Mouse (Mus musculus) layer of hippocampus, postnatal 10 days (tissue): ENCODE measurements at regions not wholly inside any gene's neighbourhood (a gene's known extent, or its start where the extent isn't known, plus 50 kb on each side); places are given as distances from the start of the nearest gene placed in this dataset.

Experiments
- DNase-seq, 2 experiments: peaks; one replicate each; pipeline ENCODE4 v3.0.0; 2021; ENCODE audit warnings: low spot score in 2 of 2

DNA sequence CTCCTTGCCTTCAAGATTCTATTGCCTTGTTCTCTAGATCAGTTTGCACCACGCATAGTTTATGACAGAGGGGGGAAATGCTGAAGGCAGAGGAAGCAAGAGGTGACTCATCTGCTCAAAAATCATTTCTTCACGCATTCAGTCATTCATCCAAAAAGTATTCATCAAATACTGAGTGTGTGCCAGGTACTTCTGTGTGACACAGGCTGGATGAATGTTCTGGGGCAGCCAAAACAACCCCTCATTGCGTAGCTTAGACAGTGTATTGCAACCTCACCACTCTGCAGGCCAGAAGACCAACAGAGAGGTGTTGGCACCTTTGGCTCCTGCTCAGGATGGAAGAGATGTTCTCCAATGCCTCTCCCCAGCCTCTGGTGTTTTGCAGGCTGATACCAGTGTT, 72.9 kb upstream of the Lnx1 start:
- no peak for DNase-seq

DNA sequence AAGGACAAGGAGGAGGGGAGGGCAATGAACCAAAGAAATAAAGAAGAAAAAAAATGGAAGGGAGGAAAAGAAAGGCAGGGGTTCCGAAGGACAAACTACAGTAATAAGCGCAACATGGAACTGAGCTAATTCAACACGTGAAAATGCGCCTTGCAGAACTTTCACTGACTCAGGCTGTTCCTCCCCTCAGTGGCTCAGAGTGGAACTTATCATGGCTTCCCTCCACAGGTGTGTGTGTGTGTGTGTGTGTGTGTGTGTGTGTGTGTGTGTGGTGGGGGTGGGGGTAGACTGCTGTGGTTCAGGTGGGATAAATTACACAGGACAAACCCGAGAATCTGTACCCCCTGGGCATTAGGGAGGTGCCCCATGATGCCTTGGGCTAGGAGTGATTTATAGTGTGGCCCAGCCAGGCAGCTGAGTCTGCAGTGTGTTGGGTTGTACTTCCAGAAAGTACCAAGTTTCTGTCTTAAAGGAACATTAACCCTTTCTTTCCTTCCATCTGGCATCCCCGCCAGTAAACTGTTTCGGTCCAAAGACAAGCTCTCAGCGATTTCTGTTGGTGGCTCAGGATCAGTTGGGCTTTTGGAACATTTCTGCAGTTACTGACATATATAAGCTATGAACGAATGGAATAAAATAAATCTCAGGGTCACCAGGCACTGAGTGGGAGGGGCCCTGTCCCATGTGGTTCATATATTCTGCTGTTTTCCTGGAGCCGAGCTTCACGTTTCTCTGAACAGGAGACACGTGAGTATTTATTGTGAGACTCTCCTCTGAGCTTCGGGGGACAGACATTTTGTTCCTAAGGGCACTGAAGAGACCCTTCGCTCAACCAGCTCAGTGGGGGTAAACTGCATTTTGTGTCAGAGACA, 71.1 kb upstream of the Lnx1 start:
- DNase-seq: no peak

DNA sequence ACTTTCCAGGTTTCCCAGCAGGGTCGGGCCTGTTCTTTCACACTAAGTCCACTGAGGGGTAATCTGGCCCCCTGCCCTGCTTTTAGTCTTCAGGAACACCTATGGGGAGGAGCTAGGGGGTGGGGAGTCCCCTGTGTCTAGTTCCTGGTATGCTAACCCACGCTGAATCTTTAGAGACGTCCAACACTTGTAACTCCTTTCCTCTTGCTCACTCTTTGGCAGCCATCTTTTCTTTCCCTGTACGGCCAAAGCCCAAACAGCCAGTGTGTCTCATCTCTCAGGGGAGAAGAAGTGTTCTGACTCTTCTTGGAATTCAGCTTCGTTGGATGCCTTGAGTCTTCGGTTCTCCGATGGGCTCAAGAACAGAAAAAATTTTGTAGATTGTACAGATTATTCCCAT, 68.4 kb upstream of the Lnx1 start:
- DNase-seq: no peak

DNA sequence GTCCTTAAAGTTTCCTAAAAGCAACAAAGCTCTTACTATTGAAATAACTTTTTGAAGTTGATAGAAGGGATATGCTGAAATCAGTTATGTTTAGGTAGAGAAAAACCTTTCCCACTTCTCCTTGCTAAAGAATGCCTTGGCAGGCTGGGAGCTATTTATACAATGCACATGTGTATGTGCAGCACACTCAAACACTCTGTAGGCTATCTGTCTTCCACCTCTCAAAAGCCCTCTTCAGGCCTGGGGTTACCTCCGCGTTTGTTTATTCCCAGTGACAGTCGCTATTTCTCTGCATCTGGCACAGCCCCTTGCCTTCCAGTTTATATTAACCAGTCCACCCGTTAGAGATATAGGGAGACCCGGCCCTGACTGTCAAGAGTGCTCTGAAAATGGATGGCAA, 66.3 kb upstream of the Lnx1 start:
- no peak for DNase-seq

DNA sequence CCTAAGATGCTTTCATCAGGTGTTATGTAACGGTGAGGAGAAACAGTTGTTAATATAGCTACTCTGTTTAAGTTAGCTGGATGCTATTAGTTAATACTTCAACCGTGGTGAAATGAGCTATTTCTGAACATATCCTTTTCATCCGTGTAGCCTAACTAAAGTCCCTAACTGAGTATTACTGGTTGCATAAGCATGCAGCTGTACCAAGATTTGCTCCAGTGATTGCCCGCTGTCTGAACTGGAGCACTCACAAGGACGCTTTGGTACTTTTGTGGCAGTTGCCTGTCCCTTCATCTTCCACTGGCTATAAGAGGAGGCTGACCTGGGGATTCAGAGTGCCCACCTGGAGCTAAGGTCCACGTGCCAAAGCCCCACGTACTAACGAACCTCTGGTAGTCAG, 65.3 kb upstream of the Lnx1 start:
- no peak for DNase-seq

DNA sequence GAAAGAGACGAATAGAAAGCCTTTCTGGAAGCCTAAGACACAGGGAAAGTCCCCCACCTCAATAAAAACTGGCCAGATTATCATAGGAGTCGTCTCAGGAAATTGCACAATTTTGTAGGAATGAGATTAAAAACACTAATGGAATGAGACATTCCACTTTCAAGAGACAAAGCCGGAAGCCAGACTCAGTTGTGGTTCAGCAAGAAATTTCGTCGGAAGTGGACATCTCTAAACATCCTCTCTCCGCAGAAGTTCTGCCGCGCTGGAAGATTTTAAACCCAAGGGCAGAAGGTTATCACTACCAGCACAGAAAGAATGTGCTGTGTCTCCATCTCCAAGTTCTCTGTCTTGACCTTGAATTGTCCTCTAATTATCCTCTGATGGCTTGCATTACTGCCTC, 63.5 kb upstream of the Lnx1 start:
- DNase-seq: no peak

DNA sequence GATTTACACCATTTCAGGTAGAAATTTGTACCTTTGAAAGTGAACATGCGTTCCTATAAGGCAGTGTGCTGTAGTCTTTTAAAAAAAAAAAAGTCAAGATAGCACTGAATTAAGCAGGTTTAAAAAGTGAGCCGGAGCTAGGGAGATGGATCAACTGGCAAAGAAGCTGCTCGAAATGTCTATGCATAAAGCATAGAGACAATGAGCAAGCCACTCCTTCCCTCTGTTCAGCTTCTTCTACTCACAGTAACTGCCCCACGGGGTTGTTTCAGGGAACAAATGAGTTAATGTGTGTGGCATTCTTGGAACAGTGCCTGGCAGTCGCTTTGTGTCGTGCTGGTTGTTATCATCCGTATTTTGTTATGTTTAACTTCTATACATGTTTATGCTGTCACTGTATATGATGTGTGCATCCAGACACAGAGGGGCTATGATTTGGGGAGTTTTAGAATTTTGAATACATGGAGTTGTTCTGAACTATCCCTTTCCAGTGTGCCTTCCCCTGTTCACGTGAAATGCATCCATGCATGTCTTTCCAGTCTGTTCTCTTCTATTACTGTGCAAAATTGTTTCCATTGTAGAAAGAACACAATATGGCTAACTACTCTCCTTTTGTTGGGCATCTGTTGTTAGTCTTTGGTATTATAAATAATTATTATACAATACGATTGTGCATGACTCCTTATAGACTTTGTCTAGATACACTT, 62.5 kb upstream of the Lnx1 start:
- no peak for DNase-seq

DNA sequence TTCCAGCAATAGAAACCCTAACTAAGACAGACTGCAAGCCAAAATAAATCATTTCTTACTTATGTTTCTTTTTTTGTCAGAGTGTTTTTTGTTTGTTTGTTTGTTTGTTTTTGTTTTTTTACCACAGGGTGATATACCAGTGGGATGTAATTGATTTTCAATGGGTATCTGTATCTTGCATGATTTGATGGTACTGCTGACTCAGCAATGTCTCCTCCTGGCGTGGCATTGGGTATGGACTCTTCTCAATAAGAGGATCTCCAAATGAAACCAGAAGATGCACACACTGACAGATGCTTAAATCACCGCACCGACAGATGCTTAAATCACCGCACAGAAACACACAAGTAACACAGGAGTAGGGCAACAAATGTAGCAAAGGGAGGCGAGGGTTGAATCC, 54.8 kb upstream of the Lnx1 start:
- DNase-seq: no peak

DNA sequence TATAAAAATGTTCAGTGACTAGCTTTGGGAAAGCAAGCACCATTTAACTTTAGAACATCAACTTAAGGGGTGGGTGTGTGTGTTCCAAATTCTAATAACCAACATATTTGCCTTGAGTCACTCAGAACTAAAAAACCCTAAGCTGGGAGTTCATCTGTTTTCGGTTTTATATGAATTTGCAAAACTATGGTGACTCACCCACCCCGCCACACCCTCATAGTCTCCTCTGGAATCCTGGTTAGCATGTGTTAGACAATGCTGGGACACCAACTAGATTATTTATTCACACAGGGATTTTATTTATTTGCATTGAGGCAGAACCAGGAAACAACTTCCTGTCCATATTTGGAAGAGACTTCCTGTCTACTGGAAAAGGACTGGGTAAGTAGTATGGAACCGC, 50.2 kb upstream of the Lnx1 start:
- DNase-seq: no peak
